Mouse (Mus musculus) stomach, embryonic 15.5 days (tissue): ENCODE data around the gene Dnah2. TPM values are rescaled to one million over a fixed set of nuclear protein-coding genes. Genes with fewer than 3 reads are reported as not detected.
A peak's percentile ranks its signal among the peaks of the same experiment; 100 is the strongest.
"Not testable (repeated sequence)": the region's sequence is repeated elsewhere in the genome, so short reads cannot be mapped to it uniquely, and the experiment has no call there.

Experiments used
- ATAC-seq: fragments of 200-750 bp; cut with Nextera tagmentation; 2 replicates; pipeline ENCODE4 v1.8.0; 2017; ENCODE audit warnings: low read depth, moderate number of reproducible peaks, moderate TSS enrichment; ENCODE audit not compliant: insufficient read depth, low FRiP score
- H3K27ac ChIP-seq: fragments of 300-500 bp; sonication (generic); 2 replicates; pipeline ENCODE4 v1.5.1; 2015; ENCODE audit warnings: mild to moderate bottlenecking, inconsistent platforms
- H3K27me3 ChIP-seq: fragments of 300-500 bp; sonication (generic); replicated peaks from 2 replicates; pipeline ENCODE4 v1.6.1; 2015; ENCODE audit warnings: inconsistent platforms
- H3K36me3 ChIP-seq: fragments of 300-500 bp; sonication (generic); 2 replicates; pipeline ENCODE4 v1.6.1; 2015; ENCODE audit warnings: inconsistent platforms
- H3K4me1 ChIP-seq: fragments of 300-500 bp; sonication (generic); 2 replicates; pipeline ENCODE4 v1.6.1; 2015; ENCODE audit warnings: inconsistent platforms
- H3K4me2 ChIP-seq: fragments of 300-500 bp; sonication (generic); 2 replicates; pipeline ENCODE4 v1.6.1; 2015; ENCODE audit warnings: mild to moderate bottlenecking, inconsistent platforms
- H3K4me3 ChIP-seq: fragments of 300-500 bp; sonication (generic); replicated peaks from 2 replicates; pipeline ENCODE4 v1.5.1; 2015; ENCODE audit warnings: inconsistent platforms
- H3K9ac ChIP-seq: fragments of 300-500 bp; sonication (generic); 2 replicates; pipeline ENCODE4 v1.6.1; 2015; ENCODE audit warnings: inconsistent platforms
- H3K9me3 ChIP-seq: fragments of 300-500 bp; sonication (generic); 2 replicates; pipeline ENCODE4 v1.6.1; 2016; ENCODE audit warnings: inconsistent platforms
- WGBS: fragments of 180-500 bp; shearing (Covaris S2); methylation state at CpG from one replicate; pipeline ENCODE4 v1.1.7; 2015; 5-methylcytosine and 5-hydroxymethylcytosine counted together
- polyA plus RNA-seq: library from polyadenylated mRNA; unstranded; fragments of >200 nt; fragmentation: Nextera tagmentation; extraction: Ambion mirVana; gene quantifications from 2 replicates; pipeline ENCODE4 v1.2.1, GENCODE M21; 2015

Dnah2 gene
- polyA plus RNA-seq, 1 experiment from 2014 or later = 0.81 TPM

- Histone ChIP-seq H3K4me2 (peak overlapping the region; percentile 95), H3K36me3 (no peaks in the 10 kb centered on the region), H3K4me1 (peaks cover 24% of the 10 kb centered on the region), H3K9ac (peak overlapping the region; percentile 64), H3K27ac (peak overlapping the region; percentile 90), H3K4me3 (peak overlapping the region; percentile 54), H3K9me3 (no peaks in the 10 kb centered on the region), H3K27me3 (no peaks in the 10 kb centered on the region)
- under 1% methylated on average over 44 of the region's 44 CpGs for WGBS
- ATAC-seq = peak; percentile 59
These were observed 2.4 kb downstream of the Dnah2 start for GRCm38 (mm10) chr11:69546423-69547053.

DNA sequence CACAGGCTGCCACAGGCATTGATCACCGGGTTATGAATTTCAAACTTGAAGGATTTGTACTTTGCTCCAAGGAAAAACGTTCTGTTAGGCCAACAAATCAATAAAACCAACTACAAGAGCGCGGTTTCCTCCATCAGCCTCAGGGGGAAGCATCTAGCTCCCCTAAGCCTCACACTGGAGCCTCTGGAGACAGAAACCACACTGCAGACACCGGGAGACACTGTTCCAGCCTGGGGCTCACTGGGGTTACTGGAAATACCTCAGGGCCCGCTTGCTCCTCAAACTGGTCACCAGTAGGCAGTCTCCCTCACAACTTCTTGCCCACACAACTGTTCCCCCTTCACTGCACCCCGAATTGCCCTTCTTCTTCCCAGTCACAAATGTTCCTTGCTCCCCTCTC is 3.0 kb downstream of the Dnah2 start:
- peak; percentile 17 for ATAC-seq
- Histone ChIP-seq H3K27me3 (no peaks in the 10 kb centered on the region), H3K9me3 (no peaks in the 10 kb centered on the region), H3K36me3 (no peaks in the 10 kb centered on the region), H3K4me3 (peak overlapping the region; percentile 54), H3K4me2 (peak overlapping the region; percentile 95), H3K4me1 (peaks cover 24% of the 10 kb centered on the region), H3K9ac (peak overlapping the region; percentile 64; the same call in 1 of the 2 replicates), H3K27ac (peak overlapping the region; percentile 90)
- 12% methylated on average over 7 of the region's 7 CpGs for WGBS

DNA sequence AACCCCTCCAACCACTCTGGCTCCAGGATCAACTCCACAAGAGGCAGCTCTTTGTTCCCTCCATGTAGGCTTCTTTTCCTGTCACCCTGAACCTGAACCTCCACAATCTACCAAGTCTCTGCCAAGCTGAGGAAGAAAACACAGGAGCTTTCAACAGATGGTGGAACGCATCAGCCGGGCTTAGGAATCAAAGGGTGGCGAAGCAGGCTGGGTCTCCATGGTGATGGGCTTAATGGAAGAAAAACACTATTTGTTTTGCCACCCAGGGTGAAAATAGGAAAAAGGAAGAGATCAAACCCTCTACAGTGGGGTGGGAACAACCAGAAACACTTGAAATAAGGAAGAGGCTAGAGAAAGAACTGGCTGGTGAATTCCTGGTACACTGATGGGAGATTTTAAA is 5.3 kb downstream of the Dnah2 start:
- no peak for ATAC-seq
- H3K27me3 ChIP-seq = no peaks in the 10 kb centered on the region
- H3K27ac ChIP-seq = no peak overlapping the region
- H3K4me2 ChIP-seq = no peak overlapping the region
- no peak overlapping the region for H3K4me3 ChIP-seq
- WGBS = 34% methylated on average over 3 of the region's 3 CpGs
- no peaks in the 10 kb centered on the region for H3K36me3 ChIP-seq
- no peak overlapping the region for H3K9ac ChIP-seq
- no peaks in the 10 kb centered on the region for H3K9me3 ChIP-seq
- peaks cover 24% of the 10 kb centered on the region for H3K4me1 ChIP-seq

- H3K27me3 ChIP-seq, H3K4me3 ChIP-seq, H3K4me1 ChIP-seq, H3K9me3 ChIP-seq, H3K36me3 ChIP-seq, H3K9ac ChIP-seq, ATAC-seq, H3K27ac ChIP-seq, H3K4me2 ChIP-seq: not testable (repeated sequence)
- WGBS = 79% methylated on average over 1 of the region's 3 CpGs
These were observed 7.2 kb downstream of the Dnah2 start for GRCm38 (mm10) chr11:69541741-69542140.

- no peaks in the 10 kb centered on the region for H3K36me3 ChIP-seq
- H3K4me2 ChIP-seq = no peak overlapping the region
- 93% methylated on average over 2 of the region's 2 CpGs for WGBS
- no peaks in the 10 kb centered on the region for H3K9me3 ChIP-seq
- H3K27me3 ChIP-seq = no peaks in the 10 kb centered on the region
- no peak overlapping the region for H3K9ac ChIP-seq
- H3K4me1 ChIP-seq = no peaks in the 10 kb centered on the region
- no peak for ATAC-seq
- no peak overlapping the region for H3K4me3 ChIP-seq
- no peak overlapping the region for H3K27ac ChIP-seq
These were observed 8.2 kb downstream of the Dnah2 start for GRCm38 (mm10) chr11:69540700-69541099.

DNA sequence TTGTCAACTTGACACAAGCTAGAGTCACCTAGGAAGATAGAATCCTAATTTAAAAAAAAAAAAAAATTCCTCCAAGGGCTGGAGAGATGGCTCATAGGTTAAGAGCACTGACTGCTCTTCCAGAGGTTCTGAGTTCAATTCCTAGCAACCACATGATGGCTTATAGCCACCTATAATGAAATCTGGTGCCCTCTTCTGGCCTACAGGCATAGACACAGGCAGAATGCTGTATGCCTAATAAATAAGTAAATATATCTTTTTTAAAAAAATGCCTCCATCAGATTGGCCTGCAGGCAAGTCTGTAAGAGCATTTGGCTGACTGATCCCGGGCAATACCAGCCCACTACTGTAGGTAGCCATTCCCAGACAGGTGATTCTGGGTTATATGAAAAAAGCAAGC is 13.9 kb downstream of the Dnah2 start:
- no peaks in the 10 kb centered on the region for H3K36me3 ChIP-seq
- H3K9me3 ChIP-seq = no peaks in the 10 kb centered on the region
- no peaks in the 10 kb centered on the region for H3K27me3 ChIP-seq
- H3K4me3 ChIP-seq = no peak overlapping the region
- WGBS = 65% methylated on average over 1 of the region's 1 CpGs
- no peaks in the 10 kb centered on the region for H3K4me1 ChIP-seq
- no peak overlapping the region for H3K27ac ChIP-seq
- no peak overlapping the region for H3K9ac ChIP-seq
- ATAC-seq = no peak
- no peak overlapping the region for H3K4me2 ChIP-seq

DNA sequence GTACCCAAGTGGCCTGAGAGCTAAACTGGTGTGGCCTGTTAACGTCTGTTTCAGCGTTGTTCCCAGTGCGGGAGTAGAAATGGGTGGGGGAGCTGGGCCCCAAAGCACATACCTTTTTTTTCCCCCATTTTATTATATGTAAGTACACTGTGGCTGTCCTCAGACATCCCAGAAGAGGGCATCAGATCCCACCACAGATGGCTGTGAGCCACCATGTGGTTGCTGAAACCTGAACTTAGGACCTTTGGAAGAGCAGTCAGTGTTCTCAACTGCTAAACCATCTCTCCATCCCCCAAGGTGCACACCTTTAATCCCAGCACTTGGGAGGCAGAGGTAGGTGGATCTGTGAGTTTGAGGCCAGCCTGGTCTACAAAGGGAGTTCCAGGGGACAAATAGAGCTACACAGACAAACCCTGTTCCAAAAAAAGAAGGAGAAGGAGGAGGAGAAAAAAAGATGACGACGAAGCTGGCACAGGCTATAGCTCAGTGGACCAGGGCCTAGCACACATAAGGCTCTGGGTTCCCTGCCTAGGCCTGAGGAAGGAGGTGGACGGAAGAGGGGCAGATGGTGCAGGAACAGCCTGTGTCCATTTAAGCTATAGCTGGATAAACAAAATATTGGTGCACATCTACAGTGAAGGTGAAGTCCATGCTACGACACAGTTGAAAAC is 16.3 kb downstream of the Dnah2 start:
- Histone ChIP-seq H3K27me3 (no peaks in the 10 kb centered on the region), H3K4me3 (no peak overlapping the region), H3K36me3 (no peaks in the 10 kb centered on the region), H3K9ac (no peak overlapping the region), H3K9me3 (no peaks in the 10 kb centered on the region), H3K4me1 (no peaks in the 10 kb centered on the region), H3K27ac (no peak overlapping the region), H3K4me2 (no peak overlapping the region)
- 77% methylated on average over 7 of the region's 7 CpGs for WGBS
- no peak for ATAC-seq

GRCm38 (mm10) chr11:69530755-69531154 is 18.2 kb downstream of the Dnah2 start:
- WGBS = 89% methylated on average over 6 of the region's 6 CpGs
- not testable (repeated sequence) for H3K9ac ChIP-seq, ATAC-seq

DNA sequence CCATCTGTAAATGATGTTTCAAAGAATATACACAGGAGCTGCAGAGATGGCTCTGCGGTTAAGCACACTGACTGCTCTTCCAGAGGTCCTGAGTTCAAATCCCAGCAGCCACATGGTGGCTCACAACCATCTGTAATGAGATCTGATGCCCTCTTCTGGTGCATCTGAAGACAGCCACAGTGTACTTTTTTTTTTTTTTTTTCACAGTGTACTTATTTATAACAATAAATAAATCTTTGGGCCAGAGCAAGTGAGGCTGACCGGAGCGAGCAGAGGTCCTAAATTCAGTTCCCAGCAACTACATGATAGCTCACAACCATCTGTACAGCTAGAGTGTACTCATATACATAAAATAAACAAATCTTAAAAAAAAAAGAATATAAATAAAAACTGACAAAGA is 18.6 kb downstream of the Dnah2 start:
- H3K27me3 ChIP-seq, H3K36me3 ChIP-seq, ATAC-seq, H3K4me2 ChIP-seq, H3K9me3 ChIP-seq, H3K4me1 ChIP-seq, H3K27ac ChIP-seq, H3K9ac ChIP-seq, H3K4me3 ChIP-seq: not testable (repeated sequence)
- WGBS = 93% methylated on average over 3 of the region's 3 CpGs

More at GRCm38 (mm10) chr11:69530755-69531154, 18.2 kb downstream of the Dnah2 start:
- H3K4me2 ChIP-seq, H3K9me3 ChIP-seq, H3K36me3 ChIP-seq, H3K4me1 ChIP-seq, H3K27me3 ChIP-seq, H3K27ac ChIP-seq, H3K4me3 ChIP-seq: not testable (repeated sequence)

- Histone ChIP-seq H3K4me2 (no peak overlapping the region), H3K9ac (no peak overlapping the region), H3K9me3 (no peaks in the 10 kb centered on the region), H3K4me3 (no peak overlapping the region), H3K36me3 (no peaks in the 10 kb centered on the region), H3K27me3 (no peaks in the 10 kb centered on the region), H3K27ac (no peak overlapping the region), H3K4me1 (no peaks in the 10 kb centered on the region)
- 80% methylated on average over 4 of the region's 4 CpGs for WGBS
- no peak for ATAC-seq
These were observed 20.9 kb downstream of the Dnah2 start for GRCm38 (mm10) chr11:69528031-69528390.

GRCm38 (mm10) chr11:69527098-69528030 is 21.5 kb downstream of the Dnah2 start:
- no peak for ATAC-seq

DNA sequence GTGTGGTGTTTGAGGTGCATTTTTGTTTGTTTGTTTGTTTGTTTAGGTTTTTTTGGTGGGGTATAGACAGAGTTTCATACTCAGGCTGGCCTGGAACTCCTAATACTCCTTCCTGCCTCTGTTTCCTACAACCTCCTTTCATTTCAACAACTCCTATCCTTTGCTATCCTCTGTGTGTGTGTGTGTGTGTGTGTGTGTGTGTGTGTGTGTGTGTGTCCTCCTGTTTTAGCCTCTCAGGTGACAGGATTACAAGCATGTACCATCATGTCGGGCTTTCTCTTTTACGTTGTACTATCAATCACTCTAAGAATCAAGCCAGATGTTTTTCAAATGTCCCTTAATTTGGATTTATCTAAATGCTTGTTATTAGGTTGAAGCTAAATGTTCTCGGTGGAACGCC is 22.3 kb downstream of the Dnah2 start:
- H3K4me2 ChIP-seq = peak overlapping the region; percentile 54; the same call in 1 of the 2 replicates
- no peaks in the 10 kb centered on the region for H3K36me3 ChIP-seq
- H3K4me1 ChIP-seq = no peaks in the 10 kb centered on the region
- no peak overlapping the region for H3K4me3 ChIP-seq
- H3K9me3 ChIP-seq = no peaks in the 10 kb centered on the region
- ATAC-seq = no peak
- H3K27ac ChIP-seq = no peak overlapping the region
- 34% methylated on average over 4 of the region's 4 CpGs for WGBS
- H3K9ac ChIP-seq = no peak overlapping the region
- H3K27me3 ChIP-seq = no peaks in the 10 kb centered on the region

More at GRCm38 (mm10) chr11:69527098-69528030, 21.5 kb downstream of the Dnah2 start:
- Histone ChIP-seq H3K36me3 (no peaks in the 10 kb centered on the region), H3K9ac (no peak overlapping the region), H3K9me3 (no peaks in the 10 kb centered on the region), H3K4me1 (no peaks in the 10 kb centered on the region), H3K27me3 (no peaks in the 10 kb centered on the region), H3K4me2 (peak overlapping the region; percentile 54), H3K4me3 (peak overlapping the region; percentile 22; the same call in 1 of the 2 replicates), H3K27ac (no peak overlapping the region)
- 14% methylated on average over 30 of the region's 30 CpGs for WGBS
